Mouse (Mus musculus) 3134 (cell line): ENCODE data around the gene Irf2bp2.

Source experiments
- DNase-seq: peaks from one replicate; pipeline ENCODE4 v3.0.0-alpha.2; 2011; ENCODE audit warnings: low spot score; ENCODE audit not compliant: insufficient read length; ENCODE audit errors: extremely low read depth

Irf2bp2 gene

GRCm38 (mm10) chr8:126540298-126540697 is 53.5 kb downstream of the Irf2bp2 start:
- DNase-seq: peak; percentile 51

GRCm38 (mm10) chr8:126539355-126540093 is 54.3 kb downstream of the Irf2bp2 start:
- DNase-seq: peak; percentile 86

DNA sequence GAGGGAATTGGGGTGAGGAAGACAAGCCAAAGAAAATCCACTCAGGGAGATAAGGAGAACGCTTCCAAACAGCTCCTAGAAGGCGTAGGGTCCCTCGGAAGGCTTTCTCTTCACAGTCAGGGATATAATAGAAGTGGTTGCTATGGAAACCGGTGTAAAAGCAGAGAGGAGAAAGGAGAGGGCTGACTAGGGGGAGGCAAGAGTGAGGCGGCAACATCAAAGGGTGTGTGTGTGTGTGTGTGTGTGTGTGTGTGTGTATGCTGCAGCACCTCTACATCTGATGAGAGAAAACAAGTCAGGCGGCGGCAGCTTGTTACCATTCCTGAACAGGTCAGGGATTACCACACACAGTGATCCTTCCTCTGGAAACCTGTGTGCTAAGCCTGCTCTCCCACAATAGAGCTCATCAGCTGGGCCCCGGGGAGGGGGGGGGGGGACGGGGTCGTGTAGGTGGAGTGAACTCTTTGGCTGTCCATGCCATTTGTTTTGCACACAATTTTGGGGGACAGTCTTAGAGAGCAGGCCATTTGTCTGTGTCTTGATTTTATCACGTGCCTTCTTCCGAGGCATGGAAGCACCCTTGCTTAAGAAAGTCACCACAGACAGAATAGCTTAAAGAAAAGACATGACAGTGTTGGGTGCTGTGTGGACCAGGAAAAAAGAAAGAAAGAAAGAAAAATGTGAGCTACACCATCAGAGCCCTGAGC is 55.0 kb downstream of the Irf2bp2 start:
- no peak for DNase-seq
